Comparison of ENCODE assay signal across 14 mouse cellular contexts in the genomic region with DNA sequence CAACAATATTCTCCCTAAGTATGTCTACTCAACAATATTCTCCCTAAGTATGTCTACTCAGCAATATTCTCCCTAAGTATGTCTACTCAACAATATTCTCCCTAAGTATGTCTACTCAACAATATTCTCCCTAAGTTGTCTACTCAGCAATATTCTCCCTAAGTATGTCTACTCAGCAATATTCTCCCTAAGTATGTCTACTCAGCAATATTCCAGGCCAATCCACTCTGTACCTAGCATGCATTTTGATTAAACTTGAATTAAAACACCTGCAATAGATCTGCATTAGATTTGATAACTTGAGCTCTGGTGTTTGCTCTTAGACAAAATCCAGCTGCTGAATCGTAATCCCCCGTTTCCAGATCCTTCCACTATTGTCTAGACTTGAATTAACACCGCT. TPM values are rescaled to one million over a fixed set of nuclear protein-coding genes. Genes with fewer than 3 reads are reported as not detected.
"Had no signal": no experiment of that assay in that cellular context is flagged by ENCODE, and none has a peak within 500 bp of the region (broad histone marks: within the 10 kb centered on the region; RNA-seq: fewer than 3 reads in every experiment).

No protein-coding gene starts in this region.

RNA-seq across cellular contexts. Expression of a gene that starts 26.9 kb away (rescaled TPM):
- polyA plus RNA-seq: small intestine, adult 2 months; spleen, adult 2 months; stomach, embryonic 14.5 days; stomach, embryonic 15.5 days; stomach, embryonic 16.5 days; stomach, postnatal 0 days; testis, adult 2 months; thymus, adult 2 months; thymus, postnatal 0 days; urinary bladder, adult 2 months had no signal

RNA-seq across cellular contexts. Expression of a gene that starts 36.8 kb away (rescaled TPM):
- total RNA-seq: neutrophil, adult 5-6 weeks had no signal
- polyA plus RNA-seq: neural tube, embryonic 13.5 days; neural tube, embryonic 14.5 days; neural tube, embryonic 15.5 days; small intestine, adult 2 months; spleen, adult 2 months; stomach, embryonic 14.5 days; stomach, embryonic 15.5 days; stomach, embryonic 16.5 days; stomach, postnatal 0 days; testis, adult 2 months; thymus, adult 2 months; thymus, postnatal 0 days; urinary bladder, adult 2 months had no signal
